Mouse (Mus musculus) brain, embryonic 14.5 days (tissue): ENCODE data around the gene Them7.

ENCODE experiments used
- CTCF ChIP-seq: fragments of 200-500 bp; IDR thresholded peaks from 2 replicates; pipeline ENCODE4 v1.5.1; 2012; ENCODE audit warnings: inconsistent platforms, mild to moderate bottlenecking, moderate library complexity, borderline replicate concordance; ENCODE audit not compliant: insufficient read depth, insufficient read length; ENCODE audit errors: extremely low read depth
- POLR2A ChIP-seq: fragments of 200-500 bp; IDR thresholded peaks from 2 replicates; pipeline ENCODE4 v1.6.1; 2012; ENCODE audit warnings: mild to moderate bottlenecking, inconsistent platforms, borderline replicate concordance; ENCODE audit not compliant: poor library complexity, insufficient read depth, insufficient read length, severe bottlenecking; ENCODE audit errors: extremely low read depth

DNA sequence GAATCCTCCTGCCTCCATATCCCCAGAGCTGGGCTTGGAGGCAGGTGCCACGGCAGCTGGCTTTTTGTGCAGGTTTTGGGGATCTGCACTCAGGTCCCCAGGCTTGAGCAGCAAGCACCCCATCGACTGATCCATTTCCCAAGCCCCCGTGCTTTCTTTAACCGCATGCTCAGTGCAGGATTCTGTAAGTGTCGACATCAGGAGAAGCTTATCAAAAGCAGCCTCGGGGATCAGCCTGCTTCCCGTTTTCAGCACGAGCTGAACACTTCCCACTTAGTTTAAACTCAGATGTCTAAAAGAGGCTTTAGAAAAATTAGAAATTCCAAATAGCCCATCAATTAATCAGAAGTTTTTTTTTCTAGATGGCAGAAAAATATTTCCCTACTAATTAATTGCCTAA lies 4.5 kb upstream of the Them7 start:
- TF ChIP-seq CTCF (no peak), POLR2A (no peak)
